Mouse (Mus musculus) bone marrow macrophage, adult 2 months (primary cell): ENCODE measurements at regions not wholly inside any gene's neighbourhood (a gene's known extent, or its start where the extent isn't known, plus 50 kb on each side); places are given as distances from the start of the nearest gene placed in this dataset.

ENCODE experiments used
- CTCF ChIP-seq: IDR thresholded peaks from 2 replicates; pipeline ENCODE4 v1.5.1; 2012; ENCODE audit warnings: low read depth, mild to moderate bottlenecking, low read length, moderate library complexity
- POLR2A ChIP-seq: IDR thresholded peaks from 2 replicates; pipeline ENCODE4 v1.6.1; 2012; ENCODE audit warnings: mild to moderate bottlenecking, low read depth, low read length, borderline replicate concordance

GRCm38 (mm10) chr15:52433639-52434038 is 1451.1 kb upstream of the Gm7489 start:
- TF ChIP-seq CTCF (no peak), POLR2A (no peak)
